Mouse (Mus musculus) lung, postnatal 0 days (tissue): Measurements from ENCODE around the gene Iqca. TPM values are rescaled to one million over a fixed set of nuclear protein-coding genes. Genes with fewer than 3 reads are reported as not detected.

ENCODE experiments used
- ATAC-seq: fragments of 200-750 bp; cut with Nextera tagmentation; 2 replicates; pipeline ENCODE4 v1.8.0; 2017; ENCODE audit warnings: moderate library complexity
- DNase-seq: peaks from one replicate; pipeline ENCODE4 v3.0.0-alpha.2; 2016; ENCODE audit warnings: low spot score
- H3K27ac ChIP-seq: fragments of 300-500 bp; sonication (generic); 2 replicates; pipeline ENCODE4 v1.5.1; 2014; ENCODE audit warnings: antibody characterized with exemption, mild to moderate bottlenecking, low read length, mixed read lengths
- H3K27me3 ChIP-seq: fragments of 300-500 bp; sonication (generic); replicated peaks from 2 replicates; pipeline ENCODE4 v1.6.1; 2014; ENCODE audit warnings: low read length, mixed read lengths; ENCODE audit not compliant: insufficient read depth
- H3K36me3 ChIP-seq: fragments of 300-500 bp; sonication (generic); 2 replicates; pipeline ENCODE4 v1.6.1; 2014; ENCODE audit warnings: low read length, mixed read lengths; ENCODE audit not compliant: insufficient read depth
- H3K4me1 ChIP-seq: fragments of 300-500 bp; sonication (generic); 2 replicates; pipeline ENCODE4 v1.6.1; 2014; ENCODE audit warnings: antibody characterized with exemption, low read depth, low read length, mixed read lengths; ENCODE audit not compliant: insufficient read depth
- H3K4me2 ChIP-seq: fragments of 300-500 bp; sonication (generic); replicated peaks from 2 replicates; pipeline ENCODE4 v1.6.1; 2014; ENCODE audit warnings: low read depth, mild to moderate bottlenecking, low read length, moderate library complexity, mixed read lengths
- H3K4me3 ChIP-seq: fragments of 300-500 bp; sonication (generic); 2 replicates; pipeline ENCODE4 v1.5.1; 2014; ENCODE audit warnings: low read depth, low read length
- H3K9ac ChIP-seq: fragments of 300-500 bp; sonication (generic); replicated peaks from 2 replicates; pipeline ENCODE4 v1.6.1; 2014; ENCODE audit warnings: low read depth, mild to moderate bottlenecking
- H3K9me3 ChIP-seq: fragments of 300-500 bp; sonication (generic); 2 replicates; pipeline ENCODE4 v1.6.1; 2016; ENCODE audit warnings: low read length, mixed read lengths
- CTCF ChIP-seq: IDR thresholded peaks from 2 replicates; pipeline ENCODE4 v1.5.1; 2016; ENCODE audit warnings: antibody characterized with exemption, mild to moderate bottlenecking
- EP300 ChIP-seq: IDR thresholded peaks from 2 replicates; pipeline ENCODE4 v1.6.1; 2016; ENCODE audit warnings: antibody characterized with exemption, mild to moderate bottlenecking, control low read depth
- WGBS: fragments of 180-500 bp; shearing (Covaris S2); extraction: QIAGEN DNeasy Blood & Tissue Kit; methylation state at CpG from one replicate; pipeline ENCODE4 v1.1.7; 2014; 5-methylcytosine and 5-hydroxymethylcytosine counted together
- polyA plus RNA-seq: library from polyadenylated mRNA; unstranded; fragments of >200 nt; fragmentation: Nextera tagmentation; extraction: Ambion mirVana; gene quantifications from 2 replicates; pipeline ENCODE4 v1.2.1, GENCODE M21; 2015

Iqca gene
- polyA plus RNA-seq, 1 experiment from 2014 or later, result 4.6 TPM

DNA sequence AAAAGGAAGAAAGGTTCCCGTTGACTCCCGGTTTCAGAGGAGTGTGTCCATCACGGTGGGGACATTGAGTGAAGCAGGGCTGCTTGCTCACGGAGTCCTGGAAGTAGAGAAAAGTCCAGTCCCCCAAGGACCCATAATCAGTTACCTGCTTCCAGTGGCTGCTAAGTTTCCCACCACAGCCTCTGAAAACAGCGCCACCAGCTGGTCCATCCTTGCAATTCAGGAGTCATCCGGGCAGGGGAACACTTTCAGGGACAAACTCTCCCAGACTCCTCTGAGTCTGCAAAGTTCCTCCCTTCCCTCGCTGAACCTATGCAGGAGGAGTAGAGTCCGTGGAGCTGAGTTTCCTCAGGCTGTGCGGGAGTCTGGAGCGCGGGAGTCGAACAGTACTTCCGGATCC, 6.7 kb upstream of the Iqca start:
- Histone ChIP-seq H3K4me1 (peaks cover 4% of the 10 kb centered on the region; the same call in 1 of the 2 replicates), H3K27ac (no peak overlapping the region), H3K4me2 (no peak overlapping the region), H3K27me3 (no peaks in the 10 kb centered on the region), H3K9me3 (no peaks in the 10 kb centered on the region), H3K4me3 (no peak overlapping the region), H3K36me3 (no peaks in the 10 kb centered on the region), H3K9ac (no peak overlapping the region)
- DNase-seq, result no peak
- no peak for TF ChIP-seq EP300
- TF ChIP-seq CTCF, result peak; percentile 56
- no peak for ATAC-seq
- WGBS, result 37% methylated on average over 13 of the region's 13 CpGs

DNA sequence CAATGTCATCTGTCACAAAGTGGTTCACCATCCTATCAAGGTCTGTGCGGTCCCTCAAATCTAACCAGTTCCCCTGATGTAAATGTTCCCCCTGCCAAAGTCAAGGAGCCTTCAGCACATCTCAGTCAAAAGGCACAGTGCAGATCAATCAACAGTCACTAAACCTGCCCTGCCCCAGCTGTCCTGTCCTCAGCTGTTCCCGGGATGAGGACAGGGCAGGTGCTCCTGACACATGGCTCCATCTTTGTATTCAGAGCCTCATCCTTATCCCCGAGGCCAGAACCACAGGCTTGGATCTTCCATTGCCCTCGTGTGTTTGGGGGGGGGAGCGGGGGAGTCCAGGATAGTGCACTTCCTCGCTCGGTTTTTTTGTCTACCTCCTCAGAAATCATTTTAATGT, 3.4 kb upstream of the Iqca start:
- no peak overlapping the region for H3K27ac ChIP-seq
- WGBS, result 41% methylated on average over 7 of the region's 7 CpGs
- H3K4me3 ChIP-seq, result no peak overlapping the region
- ATAC-seq (no peak), DNase-seq (no peak)
- no peaks in the 10 kb centered on the region for H3K9me3 ChIP-seq
- H3K9ac ChIP-seq, result no peak overlapping the region
- H3K4me2 ChIP-seq, result no peak overlapping the region
- no peaks in the 10 kb centered on the region for H3K4me1 ChIP-seq
- no peak for TF ChIP-seq CTCF
- TF ChIP-seq EP300, result no peak
- H3K27me3 ChIP-seq, result no peaks in the 10 kb centered on the region
- no peaks in the 10 kb centered on the region for H3K36me3 ChIP-seq

- H3K27me3 ChIP-seq, result no peaks in the 10 kb centered on the region
- H3K9ac ChIP-seq, result no peak overlapping the region
- H3K9me3 ChIP-seq, result no peaks in the 10 kb centered on the region
- DNase-seq (no peak), ATAC-seq (no peak)
- no peak overlapping the region for H3K4me3 ChIP-seq
- H3K36me3 ChIP-seq, result no peaks in the 10 kb centered on the region
- peak overlapping the region; percentile 11; the same call in 1 of the 2 replicates for H3K4me2 ChIP-seq
- WGBS, result 16% methylated on average over 6 of the region's 6 CpGs
- H3K27ac ChIP-seq, result no peak overlapping the region
- no peaks in the 10 kb centered on the region for H3K4me1 ChIP-seq
- TF ChIP-seq EP300 (no peak), CTCF (no peak)
Measured at GRCm38 (mm10) chr1:90153787-90154186, 586 bp upstream of the Iqca start.

DNA sequence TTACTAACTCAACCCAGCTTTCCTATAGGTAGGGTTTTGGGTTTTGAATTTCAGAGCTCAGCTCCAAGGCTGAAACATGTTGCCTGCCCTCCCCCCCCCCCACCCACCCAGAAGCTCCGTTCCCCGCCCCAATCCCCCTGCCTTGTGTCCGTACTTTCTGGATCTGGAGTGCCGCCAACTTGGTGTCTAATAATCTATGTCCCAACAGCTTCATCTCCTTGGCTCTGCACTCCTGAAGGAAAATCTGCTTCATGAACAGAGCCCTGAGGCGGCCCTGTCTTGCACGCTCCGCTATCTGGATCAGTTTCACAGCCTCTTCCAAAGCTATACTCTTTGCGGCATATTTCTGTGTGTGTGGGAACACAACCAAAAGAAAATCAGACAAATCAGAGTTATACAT, 13.5 kb downstream of the Iqca start:
- Histone ChIP-seq H3K9me3 (no peaks in the 10 kb centered on the region), H3K27me3 (no peaks in the 10 kb centered on the region), H3K4me2 (no peak overlapping the region), H3K36me3 (no peaks in the 10 kb centered on the region), H3K9ac (no peak overlapping the region), H3K4me1 (no peaks in the 10 kb centered on the region), H3K4me3 (no peak overlapping the region), H3K27ac (no peak overlapping the region)
- TF ChIP-seq CTCF (no peak), EP300 (no peak)
- peak; percentile 38; the same call in 1 of the 2 replicates for ATAC-seq
- 55% methylated on average over 7 of the region's 8 CpGs for WGBS
- DNase-seq, result peak; percentile 51

DNA sequence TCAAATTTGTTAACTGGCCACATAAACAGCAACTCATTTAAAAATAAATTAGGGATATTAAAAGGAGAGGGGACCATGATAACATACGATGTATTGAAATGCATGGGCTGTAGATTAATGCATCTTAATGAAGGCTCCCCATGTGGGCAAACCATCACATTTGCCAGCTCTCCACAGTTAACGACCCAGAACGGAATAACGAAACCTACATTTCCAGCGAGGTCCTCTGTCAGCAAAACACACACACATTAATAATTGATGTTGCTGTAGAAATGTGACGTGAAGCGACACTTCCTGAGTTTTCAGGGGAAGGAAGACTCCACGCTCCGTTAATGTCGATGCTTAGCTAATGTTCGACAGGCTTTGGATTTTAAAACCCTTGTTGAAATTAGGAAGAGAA, 20.8 kb downstream of the Iqca start:
- H3K27ac ChIP-seq, result no peak overlapping the region
- no peak overlapping the region for H3K4me2 ChIP-seq
- ATAC-seq (no peak), DNase-seq (no peak)
- H3K4me3 ChIP-seq, result no peak overlapping the region
- H3K36me3 ChIP-seq, result no peaks in the 10 kb centered on the region
- no peaks in the 10 kb centered on the region for H3K27me3 ChIP-seq
- H3K4me1 ChIP-seq, result no peaks in the 10 kb centered on the region
- no peak overlapping the region for H3K9ac ChIP-seq
- no peak for TF ChIP-seq CTCF
- TF ChIP-seq EP300, result no peak
- H3K9me3 ChIP-seq, result no peaks in the 10 kb centered on the region
- 63% methylated on average over 11 of the region's 11 CpGs for WGBS

GRCm38 (mm10) chr1:90131982-90132381, 21.2 kb downstream of the Iqca start:
- Histone ChIP-seq H3K4me1 (no peaks in the 10 kb centered on the region), H3K27ac (no peak overlapping the region), H3K4me3 (no peak overlapping the region), H3K36me3 (no peaks in the 10 kb centered on the region), H3K9ac (no peak overlapping the region), H3K27me3 (no peaks in the 10 kb centered on the region), H3K9me3 (no peaks in the 10 kb centered on the region), H3K4me2 (no peak overlapping the region)
- no peak for DNase-seq
- TF ChIP-seq EP300, result no peak
- TF ChIP-seq CTCF, result no peak
- 82% methylated on average over 7 of the region's 7 CpGs for whole genome bisulfite sequencing
- ATAC-seq, result no peak

DNA sequence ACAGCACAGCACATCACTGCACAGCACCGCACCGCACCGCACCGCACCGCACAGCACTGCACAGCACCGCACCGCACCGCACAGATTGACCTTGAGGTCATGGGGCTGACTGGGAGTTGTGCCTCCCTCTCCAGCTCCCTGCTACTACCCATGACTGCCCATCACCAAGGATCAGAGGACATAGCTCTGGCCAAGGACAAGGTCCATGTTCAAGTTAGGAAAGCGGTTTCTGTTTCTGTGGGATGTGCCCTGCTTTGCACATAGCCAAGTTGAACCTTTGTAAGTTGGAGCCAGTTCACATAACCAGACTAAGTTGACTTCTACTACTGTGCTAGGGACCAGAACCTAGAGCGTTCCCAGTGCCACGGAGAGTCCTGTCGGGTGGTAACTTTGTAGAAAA, 28.6 kb downstream of the Iqca start:
- H3K4me3 ChIP-seq, result no peak overlapping the region
- no peak overlapping the region for H3K27ac ChIP-seq
- DNase-seq (no peak), ATAC-seq (no peak)
- H3K9me3 ChIP-seq, result no peaks in the 10 kb centered on the region
- no peak overlapping the region for H3K4me2 ChIP-seq
- H3K9ac ChIP-seq, result no peak overlapping the region
- H3K4me1 ChIP-seq, result no peaks in the 10 kb centered on the region
- no peaks in the 10 kb centered on the region for H3K36me3 ChIP-seq
- WGBS, result 89% methylated on average over 12 of the region's 12 CpGs
- H3K27me3 ChIP-seq, result no peaks in the 10 kb centered on the region
- TF ChIP-seq CTCF (no peak), EP300 (no peak)
